Mouse (Mus musculus) skeletal muscle tissue, adult 2 months (tissue): ENCODE data around the gene Srp9.

Source experiments
- DNase-seq: peaks from one replicate; pipeline ENCODE4 v3.0.0-alpha.2; 2012; ENCODE audit warnings: low read depth, low spot score

Srp9 gene

DNA sequence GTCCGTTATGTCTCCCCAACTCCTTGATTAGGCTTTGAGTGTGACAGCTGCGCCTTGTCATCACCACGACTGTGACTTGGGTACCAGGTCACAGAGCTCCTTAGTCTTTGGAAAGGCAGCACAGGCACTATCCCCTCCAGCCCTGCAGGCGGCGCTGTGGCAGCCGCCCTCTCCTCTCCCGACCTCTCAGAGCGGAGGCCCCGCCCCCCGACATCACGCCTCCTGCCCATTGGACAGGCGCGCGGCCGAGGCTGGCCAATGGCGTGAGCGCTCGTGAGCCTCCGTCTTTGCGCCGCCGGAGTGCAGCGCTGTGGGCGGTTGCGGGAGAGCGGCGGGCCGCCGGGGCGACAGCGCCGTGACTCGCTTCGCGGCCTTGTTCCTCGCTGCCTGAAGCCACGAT is at the start of gene Srp9:
Gene Srp9, plus strand, starts transcription at position 232 of the 400 bp plus-strand sequence.
- DNase-seq: peak; percentile 95

DNA sequence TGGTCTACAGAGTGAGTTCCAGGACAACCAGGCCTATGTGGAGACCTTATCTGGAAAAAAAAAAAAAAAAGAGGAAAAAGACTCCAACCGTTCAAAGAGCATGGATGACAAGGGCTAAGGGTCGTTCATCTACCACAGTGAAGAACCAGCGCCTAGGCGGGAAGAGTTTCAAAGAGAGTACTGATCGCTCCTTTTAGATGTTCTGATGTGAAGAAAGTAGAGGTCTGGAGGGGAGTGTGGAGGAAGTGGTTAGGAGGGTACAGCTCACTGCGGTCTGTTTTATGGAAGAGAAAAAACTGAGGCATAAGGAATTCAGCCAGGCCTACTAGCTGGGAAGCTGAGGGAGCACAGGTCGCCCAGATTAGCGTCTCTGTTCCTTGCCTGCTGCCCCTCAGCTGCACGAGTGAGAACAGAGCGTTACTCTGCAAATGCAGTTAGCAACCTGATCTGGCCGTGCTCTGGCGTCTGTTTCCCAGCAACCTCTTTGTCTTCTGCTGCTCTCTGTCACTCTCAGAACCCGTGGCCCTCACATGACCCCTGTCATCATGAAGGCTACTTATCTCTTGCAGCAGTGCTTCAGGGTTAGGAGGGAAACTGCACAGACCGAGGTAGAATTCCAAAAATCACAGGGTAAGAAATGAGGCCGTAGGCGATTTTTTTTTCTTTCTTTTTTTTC is 42.7 kb upstream of the Srp9 start:
- no peak for DNase-seq

DNA sequence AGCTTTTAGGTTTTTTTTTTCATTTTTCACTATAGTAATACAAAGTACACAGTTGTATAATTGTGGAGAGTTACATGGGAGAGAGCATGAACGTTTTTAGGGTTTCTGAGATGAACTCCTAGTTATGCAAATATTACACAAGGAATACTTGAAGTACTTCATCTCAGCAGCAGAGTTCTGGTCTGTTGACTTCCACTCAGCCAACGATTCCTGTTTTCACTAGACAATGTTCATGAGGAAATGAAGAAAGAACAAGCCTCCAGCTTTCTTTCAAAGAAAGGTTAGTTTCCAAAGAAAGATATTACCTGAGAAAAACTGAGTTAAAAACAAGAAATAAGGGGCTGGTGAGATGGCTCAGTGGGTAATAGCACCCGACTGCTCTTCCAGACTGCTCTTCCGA is 41.1 kb upstream of the Srp9 start:
- DNase-seq: no peak

DNA sequence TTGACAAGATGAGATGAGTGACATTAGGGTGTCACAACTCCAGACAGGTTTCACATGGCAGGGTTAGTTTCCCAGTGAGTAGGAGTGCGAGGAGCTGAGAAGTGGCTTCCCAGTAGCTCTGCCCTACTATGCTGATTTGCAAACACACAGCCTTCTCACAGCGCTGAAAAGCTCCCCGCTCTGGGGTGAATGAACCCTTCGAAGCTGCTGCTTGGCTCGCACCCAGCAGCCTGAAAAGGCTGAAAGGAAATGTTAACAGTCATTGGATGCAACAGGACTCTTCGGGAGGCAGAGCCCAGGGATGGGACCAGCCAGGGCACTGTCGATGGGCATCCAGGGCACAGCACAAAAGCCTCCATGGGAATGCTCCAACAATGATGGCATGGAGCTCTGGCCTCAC is 37.8 kb upstream of the Srp9 start:
- no peak for DNase-seq

DNA sequence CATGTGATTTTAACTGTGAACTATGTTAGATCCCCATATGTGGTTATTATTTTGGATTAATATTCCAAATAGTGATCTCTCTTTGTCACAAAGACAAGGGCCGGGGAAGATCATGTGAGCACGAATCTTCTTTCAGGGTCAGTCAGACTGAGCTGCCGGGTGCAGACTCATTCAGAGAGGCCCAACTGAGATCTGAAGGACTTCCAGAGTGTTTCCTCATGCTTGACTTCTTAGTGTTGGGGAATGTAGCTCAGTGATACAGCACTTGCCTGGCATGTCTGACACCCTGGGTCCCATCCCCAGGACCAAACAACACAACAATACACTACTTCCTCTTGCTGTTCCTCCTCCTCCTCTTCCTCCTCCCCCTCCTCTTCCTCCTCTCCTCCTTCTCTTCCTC is 37.2 kb upstream of the Srp9 start:
- no peak for DNase-seq

DNA sequence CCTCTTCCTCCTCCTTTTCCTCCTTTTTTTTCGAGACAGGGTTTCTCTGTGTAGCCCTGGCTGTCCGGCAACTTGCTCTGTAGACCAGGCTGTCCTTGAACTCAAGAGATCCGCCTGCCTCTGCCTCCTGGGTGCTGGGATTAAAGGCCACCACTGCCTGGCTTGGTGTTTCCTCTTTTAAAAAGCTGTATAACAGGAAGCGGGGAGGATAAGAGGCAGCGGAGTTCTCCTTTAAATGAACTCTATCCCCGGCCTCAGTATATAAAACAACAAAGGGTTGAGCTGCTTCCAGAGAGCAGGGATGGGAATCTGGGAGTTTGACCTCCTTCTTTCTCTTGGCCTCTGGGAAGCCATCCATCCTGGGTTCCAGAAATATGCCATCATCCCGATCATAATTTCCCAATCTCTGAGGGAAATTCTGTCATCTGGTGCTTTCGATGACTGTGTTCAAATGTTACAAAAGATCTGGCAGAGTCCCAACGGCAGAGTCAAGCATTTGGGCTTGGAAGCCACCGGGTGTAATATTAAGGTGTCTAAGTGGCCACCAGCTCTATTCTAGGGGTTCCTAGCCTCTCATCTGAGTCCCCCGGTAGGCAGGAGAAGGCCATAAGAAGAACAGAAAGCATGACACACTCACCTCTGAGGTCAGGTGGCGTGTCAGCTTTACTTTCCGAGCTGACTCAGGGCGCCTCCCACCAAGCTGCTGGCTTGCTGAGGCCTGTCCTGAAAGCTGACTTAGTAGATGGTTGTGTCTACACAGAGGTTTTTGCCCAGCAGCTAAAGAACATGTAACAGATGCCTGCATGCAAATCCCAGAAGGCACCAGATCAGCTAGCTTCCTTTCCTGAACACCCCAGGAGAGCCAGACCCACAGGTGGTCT is 36.5 kb upstream of the Srp9 start:
- peak; percentile 76 for DNase-seq

DNA sequence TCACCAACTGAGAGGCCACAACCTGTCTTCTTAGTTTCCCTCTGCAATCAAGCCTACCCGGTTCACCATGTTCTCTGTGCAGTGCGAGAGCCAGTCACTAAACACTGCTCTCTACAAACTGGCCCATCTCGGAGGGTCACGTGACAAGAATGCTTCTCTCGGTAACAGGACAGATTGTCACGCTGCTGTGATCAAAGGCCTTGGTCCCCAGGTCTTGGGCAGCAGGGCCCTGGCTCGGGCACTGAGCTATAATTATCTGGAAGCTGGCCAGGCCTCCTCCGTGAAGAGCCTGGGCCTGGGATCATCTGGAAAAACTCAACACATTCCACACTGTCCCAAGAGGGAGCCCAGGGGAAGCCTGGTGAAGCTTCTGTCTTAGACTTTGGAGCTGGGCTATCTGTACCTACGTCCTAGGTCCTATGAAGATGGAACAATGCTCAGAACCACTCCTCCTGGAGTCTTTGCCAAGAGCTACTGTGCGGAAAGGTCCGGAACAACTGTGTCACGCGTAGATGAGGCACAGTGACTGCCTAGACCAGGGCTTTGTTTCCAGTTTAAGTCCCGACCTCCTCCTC is 35.6 kb upstream of the Srp9 start:
- DNase-seq: no peak

DNA sequence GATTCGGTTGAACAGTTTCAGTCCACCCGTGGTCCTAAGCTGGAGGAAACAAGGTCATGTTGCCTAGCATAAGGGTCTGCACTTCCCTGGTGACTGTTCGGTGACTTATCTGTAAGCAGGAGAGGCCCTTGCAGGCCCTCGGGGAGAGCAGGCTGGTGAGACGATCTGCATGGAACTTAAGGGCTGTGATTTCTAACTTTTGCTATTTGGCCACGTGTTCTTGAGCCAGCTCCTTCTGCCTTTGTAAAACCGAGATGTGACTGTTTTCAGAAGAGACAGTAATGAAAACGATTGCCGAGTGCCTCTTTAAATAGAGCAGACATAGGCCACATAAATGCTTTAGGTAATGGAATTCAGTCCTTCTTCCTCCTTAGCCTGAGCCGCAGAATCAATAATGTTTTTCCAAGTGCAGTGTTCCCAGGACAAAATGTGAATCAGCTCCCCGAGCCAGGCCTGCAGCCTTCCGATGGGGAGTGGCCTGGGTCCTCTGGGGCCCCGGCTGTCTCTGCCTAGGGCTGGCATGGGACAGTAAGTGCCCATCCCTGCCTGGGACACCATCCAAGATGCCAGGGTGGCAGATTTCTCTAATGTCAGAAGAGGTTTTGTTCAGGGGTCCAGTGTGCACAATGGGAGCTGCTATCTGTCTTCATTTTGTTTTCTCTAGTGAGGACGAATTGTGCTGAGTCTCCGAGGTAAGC is 34.8 kb upstream of the Srp9 start:
- no peak for DNase-seq

DNA sequence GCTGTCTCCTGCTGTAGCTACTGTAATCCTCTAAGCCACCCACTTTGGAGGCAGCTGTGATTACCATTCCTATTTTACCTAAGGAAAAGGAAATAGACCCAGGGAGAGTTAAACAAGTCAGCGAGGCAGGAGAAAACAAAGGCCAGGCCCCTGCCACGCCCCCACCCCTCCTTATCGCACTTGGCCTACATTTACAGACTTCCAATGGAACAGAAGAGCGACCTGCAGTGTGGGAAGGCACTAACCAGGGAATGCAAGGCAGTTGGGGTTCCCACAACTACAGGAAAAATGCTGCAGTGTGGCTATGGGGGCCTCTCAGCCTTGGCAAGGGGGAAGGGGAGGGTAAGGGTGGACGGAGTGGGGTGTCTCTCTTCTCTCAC is 34.2 kb upstream of the Srp9 start:
- DNase-seq: no peak

DNA sequence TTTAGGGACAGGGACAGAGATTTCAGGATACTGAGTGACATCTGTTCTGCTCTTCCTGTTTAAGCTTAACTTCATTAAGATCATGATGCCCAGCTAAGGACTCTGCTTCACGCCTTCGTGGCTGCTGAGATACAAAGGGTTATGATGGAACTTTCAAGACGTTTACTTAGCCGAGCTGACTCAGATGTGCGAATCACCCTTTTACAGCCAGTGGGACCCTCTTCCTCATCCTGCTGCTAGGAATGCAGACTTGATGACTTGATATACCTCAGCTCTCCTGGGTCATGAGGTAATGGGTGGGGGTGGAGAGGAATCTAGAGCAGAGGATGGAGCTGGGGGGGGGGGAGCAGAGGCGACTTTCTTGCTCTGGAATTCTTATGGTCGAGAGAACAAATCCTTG is 33.3 kb upstream of the Srp9 start:
- no peak for DNase-seq

DNA sequence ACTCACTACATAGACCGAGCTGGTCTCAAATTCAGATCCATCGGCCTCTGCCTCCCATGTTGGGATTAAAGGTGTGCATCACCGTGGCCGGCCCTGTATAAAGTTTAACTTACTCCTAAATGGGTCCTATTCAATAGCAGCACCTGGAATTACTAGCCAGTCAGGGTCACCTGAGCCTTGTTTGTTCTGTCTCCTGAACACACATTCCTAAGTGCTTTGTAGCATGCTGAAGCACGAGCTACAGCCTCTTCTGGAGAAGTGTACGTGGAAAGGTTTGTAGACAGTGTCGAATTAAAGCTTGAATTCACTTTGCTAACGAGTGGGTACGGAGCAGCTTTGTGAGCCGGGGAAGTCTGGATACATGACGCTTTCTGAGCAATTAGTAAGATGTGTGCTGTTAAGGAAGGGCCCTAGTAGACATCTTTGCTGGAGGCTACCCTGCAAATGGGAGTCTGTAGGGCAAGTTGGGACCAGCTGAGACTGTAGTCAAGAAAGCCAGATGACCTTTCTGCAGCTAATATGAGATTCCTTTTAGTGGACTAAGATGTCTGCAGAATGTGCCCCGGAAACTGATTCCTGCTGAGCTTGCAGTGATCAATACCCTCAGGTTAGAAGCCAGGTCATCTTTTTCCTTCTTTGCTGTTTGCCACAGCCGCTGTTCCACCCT is 32.7 kb upstream of the Srp9 start:
- no peak for DNase-seq

DNA sequence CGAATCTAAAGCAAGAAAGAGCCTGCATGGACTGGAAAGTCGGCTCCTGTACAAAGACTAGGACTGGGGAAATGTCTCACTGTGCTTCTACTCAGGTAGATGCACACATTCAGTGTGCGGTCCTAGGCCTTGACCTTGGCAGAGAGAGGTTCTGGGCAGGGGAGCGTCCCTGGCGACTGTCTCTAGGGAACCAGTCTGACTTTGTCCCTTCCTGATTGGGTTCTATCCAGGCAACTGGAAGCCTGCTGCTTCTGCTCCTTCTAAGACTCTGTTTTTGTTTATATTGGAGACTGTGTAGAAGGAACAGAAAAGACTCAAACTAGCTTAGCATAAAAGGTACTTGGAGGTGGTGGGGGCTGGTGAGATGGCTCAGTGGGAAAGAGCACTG is 32.1 kb upstream of the Srp9 start:
- no peak for DNase-seq

DNA sequence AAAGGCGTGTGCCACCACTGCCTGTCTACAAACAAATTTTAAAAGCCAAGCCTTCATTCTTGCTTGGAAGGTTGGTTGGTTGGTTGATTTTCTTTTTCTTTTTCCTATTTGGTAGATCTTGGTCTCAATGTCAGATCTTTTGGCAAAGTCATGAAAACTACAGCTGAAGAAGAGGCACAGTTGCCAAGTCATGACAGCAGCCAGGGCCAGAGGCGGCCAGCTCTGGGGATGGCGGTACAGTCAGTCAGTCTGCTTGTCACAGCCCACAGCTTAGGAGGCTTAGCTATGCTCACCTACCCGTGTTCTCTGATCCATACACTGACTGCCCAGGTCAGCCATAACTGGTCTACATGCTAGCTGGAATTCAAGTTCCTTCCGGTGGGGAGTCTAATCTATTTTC is 31.1 kb upstream of the Srp9 start:
- DNase-seq: no peak

DNA sequence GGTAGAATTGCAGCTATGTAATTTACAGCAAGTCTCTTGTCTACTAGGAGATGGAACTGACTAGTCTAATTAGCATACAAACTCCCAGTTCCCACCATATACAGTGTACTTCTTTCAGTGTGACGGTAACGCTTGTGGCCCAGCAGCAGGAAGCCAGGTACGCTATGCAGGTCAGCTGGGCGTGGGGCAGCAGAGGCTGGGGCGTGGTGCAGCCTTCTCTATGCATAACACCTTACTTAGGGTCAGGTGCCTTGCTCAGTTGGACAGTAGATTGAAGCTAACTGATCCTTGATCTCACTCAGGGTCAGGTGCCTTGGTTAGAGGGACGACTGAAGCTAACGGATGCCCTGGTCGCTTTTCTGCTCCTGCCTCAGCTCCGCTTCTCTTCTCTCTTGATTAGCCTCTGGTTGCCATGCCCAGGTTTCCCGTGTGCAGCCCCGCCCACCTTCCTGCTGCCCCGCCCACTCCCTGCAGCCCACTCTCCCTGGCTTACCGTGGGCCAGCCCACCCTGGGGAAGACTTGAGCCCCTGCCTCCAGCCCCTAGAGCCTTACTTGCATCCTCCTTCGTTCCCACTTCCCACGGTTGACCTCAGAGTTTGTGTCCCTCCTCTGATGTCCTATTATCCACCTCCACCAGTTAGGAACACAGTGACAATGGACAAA is 29.9 kb upstream of the Srp9 start:
- no peak for DNase-seq

DNA sequence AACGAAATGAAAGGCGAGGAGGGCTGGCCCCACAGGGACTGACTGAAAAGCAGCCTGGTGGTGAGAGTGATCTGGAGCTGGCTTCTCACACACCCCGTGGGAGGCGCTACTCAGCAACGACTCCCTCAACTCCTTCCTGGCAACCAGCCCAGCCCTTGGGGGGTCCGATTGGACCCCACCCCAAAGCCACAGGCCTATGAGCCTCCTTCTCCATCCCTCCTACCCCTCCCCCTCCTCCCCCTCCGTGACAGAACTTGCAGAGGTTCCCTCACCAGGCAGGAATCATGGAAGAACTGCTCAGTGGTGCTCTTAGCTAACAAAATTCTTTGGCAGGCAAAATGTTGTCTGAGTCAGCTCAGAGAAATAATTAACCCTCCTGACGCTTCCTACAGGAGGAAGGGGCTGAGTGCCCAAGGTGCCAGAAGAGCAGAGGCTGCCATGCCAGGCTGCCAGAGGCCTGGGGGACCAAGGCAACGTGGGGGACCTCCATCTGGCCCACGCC is 29.2 kb upstream of the Srp9 start:
- DNase-seq: no peak

DNA sequence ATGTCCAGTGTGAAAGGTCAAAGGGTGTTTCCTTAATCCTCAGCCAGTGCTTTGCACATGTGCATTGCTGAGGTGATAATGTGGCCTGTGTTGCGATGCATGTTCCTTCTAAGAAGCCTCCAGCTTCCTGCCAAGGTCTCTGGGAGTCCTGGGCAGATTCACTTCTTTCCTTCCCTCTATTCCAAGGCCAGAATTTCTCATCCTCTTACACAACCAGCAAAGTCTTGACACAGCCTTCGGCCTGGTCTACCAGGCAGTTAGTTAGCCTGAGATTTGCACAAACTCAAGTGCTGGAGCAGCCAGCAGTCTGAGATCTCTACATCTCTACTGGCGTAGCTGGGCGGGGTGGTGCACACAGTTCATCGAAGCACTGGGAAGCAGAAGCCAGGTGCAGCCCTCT is 27.8 kb upstream of the Srp9 start:
- DNase-seq: no peak

DNA sequence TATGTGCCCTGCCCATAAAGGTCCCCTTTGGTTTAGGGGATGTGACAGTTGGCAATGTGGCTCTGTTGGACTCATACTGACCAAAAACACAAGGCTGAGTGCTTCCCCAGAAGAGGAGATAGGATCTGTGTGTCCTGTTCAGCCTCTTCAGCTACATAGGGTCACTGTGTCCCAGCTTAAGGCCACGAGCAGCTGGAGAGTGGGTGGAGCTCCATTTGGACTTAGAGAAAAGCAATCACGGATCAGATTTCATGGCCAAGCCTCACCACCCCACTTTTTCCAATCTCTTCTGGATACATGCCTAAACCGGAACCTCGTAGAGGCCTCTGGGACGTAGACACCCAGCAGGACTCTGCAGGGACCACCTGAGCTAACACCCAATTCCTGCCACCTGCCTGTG is 25.5 kb upstream of the Srp9 start:
- no peak for DNase-seq

DNA sequence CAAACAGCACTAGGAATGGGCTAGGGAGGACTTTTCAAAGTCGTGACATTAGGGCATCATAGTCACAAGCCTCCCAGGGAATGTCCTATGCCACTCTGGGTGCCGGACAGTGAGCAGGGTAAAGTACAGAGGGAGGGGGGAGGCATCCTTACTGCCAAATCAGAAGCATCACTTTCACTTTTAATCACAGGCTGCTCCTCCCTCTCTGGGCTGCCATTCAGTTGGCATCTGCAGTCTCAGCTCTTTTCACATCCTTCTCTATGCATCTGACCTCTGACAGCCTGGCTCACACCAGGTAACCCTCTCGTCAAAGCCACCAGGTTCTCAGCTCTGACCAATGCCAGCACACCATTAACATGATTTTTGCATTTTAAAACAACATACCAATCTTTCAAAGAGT is 24.1 kb upstream of the Srp9 start:
- DNase-seq: no peak

DNA sequence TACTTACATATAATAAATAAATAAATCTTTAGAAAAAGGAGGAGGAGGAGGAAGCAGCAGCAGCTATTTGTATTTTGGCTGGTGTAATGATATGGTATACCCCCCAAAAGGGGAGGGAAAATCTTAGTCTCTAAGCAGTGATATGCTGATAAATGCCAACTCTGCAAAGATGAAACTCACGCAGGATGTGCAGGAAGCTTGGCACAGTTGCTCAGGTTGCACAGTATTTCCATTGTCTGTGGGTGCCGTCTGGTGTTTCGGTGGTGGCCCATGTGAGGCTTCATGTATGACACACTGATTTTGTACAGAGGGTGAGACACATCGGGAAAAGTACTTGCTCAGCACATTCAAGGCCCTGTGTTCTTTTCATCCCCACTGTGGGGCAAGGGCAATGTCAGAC is 23.1 kb upstream of the Srp9 start:
- no peak for DNase-seq

DNA sequence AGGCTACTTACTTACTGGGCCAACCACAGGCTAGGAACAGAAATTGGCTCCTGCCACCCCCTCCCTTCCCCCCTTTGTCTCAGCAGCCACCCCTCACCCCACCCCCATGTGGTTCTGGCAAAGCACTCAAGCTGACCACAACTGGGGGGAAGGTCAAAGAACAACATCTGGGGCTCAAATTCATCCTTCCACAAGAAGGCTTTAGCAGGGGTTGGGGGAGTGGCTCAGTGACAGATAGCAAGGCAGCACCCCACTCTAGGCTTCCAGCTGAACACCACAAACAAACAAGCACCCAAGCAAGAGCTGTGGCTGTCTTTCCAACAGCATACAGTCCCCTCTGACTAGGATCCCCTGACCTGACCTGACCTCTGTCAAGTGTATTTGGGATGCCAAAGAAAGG is 21.8 kb upstream of the Srp9 start:
- DNase-seq: no peak

DNA sequence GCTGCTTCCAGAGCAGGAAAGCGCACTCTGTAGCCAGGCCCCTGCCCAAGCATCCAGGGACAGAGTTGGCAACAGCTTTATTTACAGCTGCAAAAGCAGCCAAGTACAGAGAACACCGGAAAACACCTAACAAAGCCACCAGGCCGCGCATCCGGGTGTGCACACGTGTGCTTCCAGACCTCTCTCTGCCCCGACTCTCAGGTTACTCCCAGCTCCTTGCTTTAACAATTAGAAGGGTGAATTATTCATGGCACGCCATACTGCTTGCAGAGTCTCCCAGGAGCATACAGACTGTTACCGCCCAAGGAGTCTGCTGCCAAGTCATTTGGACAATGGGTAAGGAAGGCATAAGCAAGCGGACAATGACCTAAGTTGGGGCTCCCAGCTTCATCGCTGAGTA is 21.1 kb upstream of the Srp9 start:
- peak; percentile 50 for DNase-seq
